Mouse (Mus musculus) intestine, embryonic 16.5 days (tissue): ENCODE data around the gene Olfr461. TPM values are rescaled to one million over a fixed set of nuclear protein-coding genes. Genes with fewer than 3 reads are reported as not detected.

Experiments used
- ATAC-seq: fragments of 200-750 bp; cut with Nextera tagmentation; 2 replicates; pipeline ENCODE4 v1.8.0; 2017; ENCODE audit warnings: moderate TSS enrichment, moderate library complexity
- H3K27ac ChIP-seq: fragments of 300-500 bp; sonication (generic); 2 replicates; pipeline ENCODE4 v1.5.1; 2014; ENCODE audit warnings: mild to moderate bottlenecking, low read length
- H3K27me3 ChIP-seq: fragments of 300-500 bp; sonication (generic); replicated peaks from 2 replicates; pipeline ENCODE4 v1.6.1; 2014; ENCODE audit warnings: low read length, control low read depth, mixed read lengths; ENCODE audit not compliant: control insufficient read depth, insufficient read depth
- H3K36me3 ChIP-seq: fragments of 300-500 bp; sonication (generic); 2 replicates; pipeline ENCODE4 v1.6.1; 2014; ENCODE audit warnings: low read length, control low read depth; ENCODE audit not compliant: control insufficient read depth, insufficient read depth
- H3K4me1 ChIP-seq: fragments of 300-500 bp; sonication (generic); 2 replicates; pipeline ENCODE4 v1.6.1; 2014; ENCODE audit warnings: low read length, control low read depth, mixed read lengths; ENCODE audit not compliant: control insufficient read depth, insufficient read depth
- H3K4me2 ChIP-seq: fragments of 300-500 bp; sonication (generic); 2 replicates; pipeline ENCODE4 v1.6.1; 2014; ENCODE audit warnings: low read depth, low read length, control low read depth
- H3K4me3 ChIP-seq: fragments of 300-500 bp; sonication (generic); 2 replicates; pipeline ENCODE4 v1.5.1; 2014; ENCODE audit warnings: mild to moderate bottlenecking, low read length
- H3K9ac ChIP-seq: fragments of 300-500 bp; sonication (generic); 2 replicates; pipeline ENCODE4 v1.6.1; 2014; ENCODE audit warnings: low read depth, low read length
- H3K9me3 ChIP-seq: fragments of 300-500 bp; sonication (generic); 2 replicates; pipeline ENCODE4 v1.6.1; 2016; ENCODE audit warnings: low read length, control low read depth; ENCODE audit not compliant: control insufficient read depth
- WGBS: fragments of 180-500 bp; shearing (Covaris S2); extraction: QIAGEN DNeasy Blood & Tissue Kit; methylation state at CpG from one replicate; pipeline ENCODE4 v1.1.7; 2014; 5-methylcytosine and 5-hydroxymethylcytosine counted together
- polyA plus RNA-seq: library from polyadenylated mRNA; unstranded; fragments of >200 nt; fragmentation: Nextera tagmentation; extraction: Ambion mirVana; gene quantifications from 2 replicates; pipeline ENCODE4 v1.2.1, GENCODE M21; 2015

The Olfr461 gene
- polyA plus RNA-seq, 1 experiment from 2014 or later, result not detected

DNA sequence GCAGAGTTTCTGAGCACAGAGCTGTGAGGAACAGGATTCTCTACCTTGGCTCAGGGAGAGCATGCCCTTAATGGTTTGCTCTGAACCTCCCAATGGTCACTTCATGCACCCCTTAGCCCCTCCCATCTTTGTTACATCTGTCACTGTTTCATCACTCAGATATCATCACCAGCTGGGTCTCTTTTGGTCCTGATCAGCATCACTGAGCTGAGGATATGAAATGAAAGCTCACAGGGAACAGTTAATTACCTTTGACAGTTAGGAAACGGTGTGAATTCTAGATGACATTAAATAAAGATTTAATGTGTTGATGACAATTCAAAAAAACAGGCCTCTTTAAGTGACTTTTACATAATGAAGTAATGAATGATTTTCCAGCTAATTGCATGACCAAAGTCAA, 35.4 kb downstream of the Olfr461 start, which contains the start of gene Prss37:
Gene Prss37, minus strand, starts transcription at position 101 of the 400 bp plus-strand sequence.
- ATAC-seq, result no peak
- H3K36me3 ChIP-seq, result no peaks in the 10 kb centered on the region
- H3K9me3 ChIP-seq, result no peaks in the 10 kb centered on the region
- no peaks in the 10 kb centered on the region for H3K27me3 ChIP-seq
- no peak within 1 kb of the TSS for H3K4me3 ChIP-seq
- no peak within 1 kb of the TSS for H3K9ac ChIP-seq
- WGBS, result 79% methylated on average over 1 of the region's 1 CpGs
- no peaks in the 10 kb centered on the region for H3K4me1 ChIP-seq
- no peak within 1 kb of the TSS for H3K27ac ChIP-seq
- H3K4me2 ChIP-seq, result no peak within 1 kb of the TSS

GRCm38 (mm10) chr6:40493229-40493628, 61.6 kb downstream of the Olfr461 start, which contains the start of gene Tas2r108:
Tas2r108 (plus strand) TSS chr6:40493529.
- WGBS, result 90% methylated on average over 3 of the region's 3 CpGs

More at GRCm38 (mm10) chr6:40493229-40493628, 61.6 kb downstream of the Olfr461 start, which contains the start of gene Tas2r108:
- no peak for ATAC-seq
- H3K9ac ChIP-seq, result no peak within 1 kb of the TSS
- no peaks in the 10 kb centered on the region for H3K27me3 ChIP-seq
- H3K27ac ChIP-seq, result no peak within 1 kb of the TSS
- no peaks in the 10 kb centered on the region for H3K36me3 ChIP-seq
- no peaks in the 10 kb centered on the region for H3K9me3 ChIP-seq
- H3K4me2 ChIP-seq, result no peak within 1 kb of the TSS
- no peak within 1 kb of the TSS for H3K4me3 ChIP-seq
- H3K4me1 ChIP-seq, result no peaks in the 10 kb centered on the region

Other genes with a start within 250 kb of the Olfr461 start
- 30.7 and 32.9 TPM in 2 replicates for gene Agk, start 229.9 kb downstream of the Olfr461 start, polyA plus RNA-seq
- gene E330009J07Rik, start 118.9 kb downstream of the Olfr461 start, polyA plus RNA-seq, result 6.0 and 6.2 TPM in 2 replicates
- gene Wee2, start 116.0 kb downstream of the Olfr461 start, polyA plus RNA-seq, result 0.07 TPM in 1 of 2 replicates, not detected in the other
- gene Ssbp1, start 83.7 kb downstream of the Olfr461 start, polyA plus RNA-seq, result 128 and 135 TPM in 2 replicates
- gene Tas2r137, start 63.8 kb downstream of the Olfr461 start, polyA plus RNA-seq, result not detected in 2 replicates
- gene Tas2r108, start 61.5 kb downstream of the Olfr461 start, polyA plus RNA-seq, result not detected in 2 replicates
- gene Prss37, start 35.5 kb downstream of the Olfr461 start, polyA plus RNA-seq, result not detected in 2 replicates
- not detected in 2 replicates for gene Olfr460, start 14.4 kb upstream of the Olfr461 start, polyA plus RNA-seq
- gene Clec5a, start 30.8 kb upstream of the Olfr461 start, polyA plus RNA-seq, result 0.93 and 1.3 TPM in 2 replicates
- gene Tas2r138, start 58.3 kb upstream of the Olfr461 start, polyA plus RNA-seq, result not detected in 2 replicates
- gene Mgam, start 73.8 kb upstream of the Olfr461 start, polyA plus RNA-seq, result 35.4 and 46.0 TPM in 2 replicates